Mouse (Mus musculus) erythroblast, adult 5-6 weeks (primary cell): ENCODE measurements around the gene Hsd17b11. TPM values are rescaled to one million over a fixed set of nuclear protein-coding genes. Genes with fewer than 3 reads are reported as not detected.
"Not testable (repeated sequence)": the region's sequence is repeated elsewhere in the genome, so short reads cannot be mapped to it uniquely, and the experiment has no call there.

ENCODE experiments used
- ATAC-seq: replicated peaks from 2 replicates; pipeline ENCODE4 v1.8.0; 2016; ENCODE audit warnings: moderate number of reproducible peaks, mild to moderate bottlenecking, moderate TSS enrichment, inconsistent platforms; ENCODE audit not compliant: poor library complexity, low FRiP score, severe bottlenecking
- total RNA-seq, 2 experiments: library from RNA; stranded (forward) in 1 of 2; stranded (reverse) in 1 of 2; fragments of 150-400 nt in 1 of 2; fragments of 200-764, 138-1000 nt in 1 of 2; gene quantifications; 2 replicates each; pipeline versions ENCODE4 v1.2.3 to v1.2.4; 2015 to 2017; ENCODE audit warnings: low replicate concordance in 2 of 2

The Hsd17b11 gene
- total RNA-seq, 2 experiments from 2014 or later: 12.5 to 21.8 TPM

DNA sequence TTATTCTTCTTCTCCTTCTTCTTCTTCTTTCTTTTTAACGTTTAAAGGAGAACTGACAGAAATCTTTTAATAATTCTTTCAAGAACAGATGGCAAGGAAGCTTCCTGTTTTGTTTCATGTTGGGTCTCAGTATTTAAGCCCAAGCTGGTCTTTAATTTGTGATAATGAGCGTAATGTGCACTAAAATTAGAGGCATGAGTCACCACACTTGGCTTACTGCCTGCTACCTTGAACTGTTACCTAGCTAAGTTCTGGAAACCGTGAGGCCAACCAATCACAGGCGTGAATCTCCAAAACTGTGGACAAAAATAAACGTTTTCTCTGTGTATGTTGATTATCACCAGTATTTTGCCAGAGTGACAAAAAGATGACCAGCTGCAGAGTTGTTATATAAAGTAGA is 23.0 kb downstream of the Hsd17b11 start:
- peak; percentile 76 for ATAC-seq

DNA sequence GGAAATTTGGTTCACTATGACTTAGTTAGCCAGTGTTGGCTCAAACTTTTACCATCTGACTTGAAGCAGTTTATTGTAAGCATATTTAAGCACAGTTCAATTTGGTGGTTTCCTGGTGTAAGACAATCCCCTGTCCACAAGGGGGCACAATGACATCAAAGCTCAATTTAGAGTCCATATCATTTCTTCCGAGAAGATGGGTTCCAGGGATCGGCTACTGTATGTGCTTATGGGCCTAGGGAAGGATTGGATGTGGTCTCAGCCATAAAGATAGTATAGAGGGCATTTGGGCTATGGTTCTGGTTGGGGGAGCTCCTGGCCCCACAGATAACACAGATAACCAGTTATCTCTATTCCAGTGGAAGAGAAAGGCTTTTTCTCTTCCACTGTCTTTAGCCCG is 26.5 kb downstream of the Hsd17b11 start:
- ATAC-seq: peak; percentile 55

DNA sequence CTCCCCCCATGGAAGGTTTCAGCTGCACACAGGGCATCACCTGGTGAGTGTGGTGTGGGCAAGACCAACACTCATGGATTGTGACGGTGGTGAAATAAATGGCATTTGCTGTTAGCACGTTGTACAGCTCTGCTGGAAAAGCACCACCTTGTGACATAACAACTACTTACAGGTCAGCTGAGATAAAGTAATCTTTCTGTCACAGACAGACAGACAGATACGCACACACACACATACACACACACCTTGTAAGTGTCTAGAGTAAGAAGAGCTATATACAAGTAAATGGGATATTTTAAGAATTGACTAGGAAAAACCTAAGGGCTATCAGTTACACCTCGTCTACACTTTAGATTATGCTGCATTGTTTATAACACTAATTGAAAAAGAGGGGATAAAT is 27.1 kb downstream of the Hsd17b11 start:
- ATAC-seq: peak; percentile 48

DNA sequence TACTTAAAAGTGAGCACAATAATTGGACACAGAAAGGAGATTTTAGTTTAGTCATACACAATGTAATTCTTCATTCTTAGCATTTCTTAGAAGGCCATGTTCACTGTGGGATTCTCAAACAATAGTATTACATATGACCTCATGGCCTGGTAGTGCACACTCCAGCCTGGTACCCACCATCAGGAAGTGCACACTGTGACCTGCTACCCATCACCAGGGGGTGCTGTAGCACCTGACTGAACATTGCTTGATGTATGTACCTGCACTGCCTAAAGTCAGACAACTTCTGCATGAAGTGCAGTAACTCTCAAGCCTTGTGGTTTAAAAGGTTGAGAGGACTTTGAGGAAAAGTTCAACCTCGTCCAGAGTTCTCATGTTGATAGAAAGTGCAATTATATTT is 28.1 kb downstream of the Hsd17b11 start:
- peak; percentile 54; the same call in 1 of the 2 replicates for ATAC-seq

DNA sequence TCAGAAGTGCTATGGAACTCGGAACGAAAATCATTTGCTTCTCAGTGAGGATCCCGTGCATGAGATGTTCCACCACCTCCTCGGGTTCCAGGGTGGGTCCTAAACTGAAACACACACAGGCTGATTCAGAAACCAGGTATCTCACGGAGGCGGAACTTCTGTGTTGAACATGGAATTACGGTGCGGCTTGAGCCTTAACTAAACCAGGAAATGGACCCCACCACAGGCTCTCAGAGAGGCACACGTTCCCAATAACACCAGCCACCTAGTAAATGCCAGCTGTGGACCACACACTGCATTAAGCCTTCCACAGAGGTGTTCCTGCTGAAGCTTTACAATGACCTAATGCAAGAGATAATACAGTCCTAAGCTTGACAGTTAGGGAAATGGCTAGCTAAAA is 28.9 kb downstream of the Hsd17b11 start:
- no peak for ATAC-seq

DNA sequence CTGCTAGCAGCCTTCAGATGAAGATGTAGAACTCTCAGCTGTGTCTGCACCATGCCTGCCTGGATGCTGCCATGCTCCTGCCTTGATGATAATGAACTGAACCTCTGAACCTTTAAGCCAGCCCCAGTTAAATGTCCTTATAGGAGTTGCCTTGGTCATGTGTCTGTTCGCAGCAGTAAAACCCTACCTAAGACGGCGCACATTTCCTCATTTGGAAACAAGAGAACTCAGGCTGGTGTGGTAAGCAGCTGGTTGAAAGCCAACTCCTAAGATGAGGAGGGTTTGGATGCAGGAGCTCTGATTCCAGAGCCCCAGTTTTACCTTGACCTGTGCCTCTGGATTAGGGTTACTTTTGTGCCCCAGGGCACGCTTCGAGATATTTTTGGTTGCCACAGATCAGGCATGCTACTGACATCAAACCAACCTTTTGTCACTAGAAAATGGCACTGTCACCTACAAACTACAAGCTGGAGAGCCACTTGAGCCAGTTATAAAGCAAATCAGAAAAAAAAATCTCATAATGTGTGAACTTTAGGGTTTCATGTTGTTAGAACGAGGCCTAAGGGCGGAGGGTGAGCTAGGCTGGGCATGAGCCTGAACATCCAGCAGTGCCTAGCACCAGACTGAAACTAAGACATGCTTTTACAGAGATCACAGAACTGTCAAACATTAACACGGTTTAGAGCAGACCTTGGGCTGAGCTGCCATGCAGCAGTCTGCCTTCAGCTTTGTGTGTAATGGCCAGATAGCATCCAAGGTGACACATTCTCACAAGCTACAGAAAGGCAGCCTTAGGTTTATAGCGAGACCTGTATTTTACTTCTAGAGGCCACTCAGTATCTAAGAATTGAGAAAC is 40.8 kb downstream of the Hsd17b11 start:
- no peak for ATAC-seq

DNA sequence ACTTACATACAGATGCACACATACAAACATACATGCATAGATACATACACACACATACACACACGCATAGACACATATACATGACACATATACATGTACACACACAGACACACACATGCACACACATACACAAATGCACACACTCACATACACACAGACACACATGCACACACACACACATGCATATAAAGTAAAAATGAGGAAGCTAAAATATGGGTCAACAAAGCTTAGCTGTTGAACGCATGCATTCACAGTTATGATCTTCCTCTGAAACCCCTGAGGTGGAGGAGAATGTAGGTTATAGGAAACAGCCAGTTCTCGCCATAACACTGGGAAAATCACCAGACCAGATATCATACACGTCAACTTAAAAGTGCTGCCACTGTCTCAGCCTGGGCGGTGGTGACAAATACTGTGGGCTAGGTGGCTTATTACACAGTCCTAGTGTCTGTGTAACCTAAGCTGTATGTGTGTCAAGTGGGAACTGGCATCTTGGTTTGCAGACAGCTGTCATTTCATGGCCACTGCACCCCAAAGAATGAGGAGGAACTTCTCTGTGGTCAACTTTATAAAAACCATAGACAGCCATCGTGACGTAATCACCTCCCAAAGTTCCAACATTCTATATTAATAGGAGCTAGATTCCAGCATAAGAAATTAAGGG is 43.7 kb downstream of the Hsd17b11 start:
- ATAC-seq: no peak

DNA sequence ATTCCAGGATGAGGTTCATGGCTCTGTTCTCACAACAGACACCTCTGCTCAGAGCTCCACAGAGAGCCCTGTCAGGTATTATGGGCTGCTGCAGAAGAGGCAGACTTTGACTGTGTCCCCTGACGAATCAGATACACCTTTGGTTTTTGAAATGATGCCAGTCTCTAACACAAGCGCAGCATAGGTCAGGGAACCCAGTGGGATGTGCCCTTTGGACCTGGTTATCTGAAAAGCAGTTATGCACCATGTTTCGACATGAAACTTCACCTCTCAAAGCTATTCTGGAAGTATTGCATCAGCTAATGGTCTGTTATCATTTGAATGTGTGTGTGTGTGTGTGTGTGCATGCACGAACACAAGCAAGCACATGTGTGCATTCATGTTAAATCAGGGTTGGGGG is 44.4 kb downstream of the Hsd17b11 start, which contains the start of gene Hsd17b13:
Gene Hsd17b13, minus strand, starts transcription at position 114 of the 400 bp plus-strand sequence.
- ATAC-seq: no peak

DNA sequence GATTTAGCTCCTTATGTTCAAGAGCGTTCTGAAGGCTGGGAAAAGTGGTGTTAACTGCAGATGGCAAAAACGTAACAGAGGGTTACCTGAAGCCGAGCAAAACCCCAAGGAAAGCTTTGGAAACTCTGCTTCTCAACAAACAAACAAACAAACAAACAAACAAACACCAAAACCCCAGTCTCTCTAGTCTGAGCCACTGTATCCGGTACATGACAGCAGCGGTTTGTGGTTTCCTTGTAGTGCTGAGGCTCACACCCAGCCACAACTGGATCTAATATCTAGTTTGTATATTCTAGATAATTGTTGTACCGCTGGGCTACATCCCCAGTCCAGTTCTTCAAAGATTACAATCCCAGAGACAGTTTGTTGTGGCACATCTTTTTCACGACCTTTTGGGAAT is 46.0 kb downstream of the Hsd17b11 start:
- ATAC-seq: no peak

DNA sequence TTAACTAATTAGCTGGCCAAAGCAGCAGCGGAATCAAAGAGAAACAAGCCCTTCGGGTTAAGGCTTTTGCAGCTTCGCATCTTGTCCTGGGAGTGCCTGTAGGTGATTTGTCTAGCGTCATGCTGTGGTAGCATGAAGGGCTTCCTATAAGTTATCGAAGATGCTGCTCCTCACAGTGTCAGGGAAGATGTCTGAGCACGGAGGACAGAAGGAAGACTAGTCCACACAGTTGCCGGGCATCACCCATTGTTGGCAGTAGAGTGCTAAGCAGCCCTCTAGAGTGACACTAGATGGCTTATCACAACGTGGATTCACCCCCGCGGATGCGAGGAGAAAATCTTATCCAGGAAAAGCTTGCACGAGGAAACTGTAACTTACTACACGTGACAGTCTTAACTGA is 48.9 kb downstream of the Hsd17b11 start:
- ATAC-seq: no peak

DNA sequence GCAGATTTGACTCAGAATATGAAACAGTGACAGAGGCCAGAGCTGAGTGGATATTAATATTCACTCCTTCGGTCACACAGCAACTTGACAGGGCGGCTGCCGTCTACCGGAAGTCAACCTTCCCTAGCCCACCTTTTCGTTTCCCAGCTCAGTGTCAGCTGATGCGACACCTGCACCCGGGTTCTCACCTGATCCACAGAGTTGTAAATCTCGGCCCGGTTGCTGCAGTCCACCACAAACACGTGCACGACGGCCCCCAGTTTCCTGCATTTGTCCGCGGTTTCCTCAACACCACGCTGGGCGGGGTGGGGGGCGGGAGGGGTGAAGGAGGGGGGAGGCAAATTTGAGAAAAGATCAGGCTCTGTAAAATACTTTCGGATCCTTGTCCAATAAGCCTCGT is 49.3 kb downstream of the Hsd17b11 start:
- ATAC-seq: no peak

DNA sequence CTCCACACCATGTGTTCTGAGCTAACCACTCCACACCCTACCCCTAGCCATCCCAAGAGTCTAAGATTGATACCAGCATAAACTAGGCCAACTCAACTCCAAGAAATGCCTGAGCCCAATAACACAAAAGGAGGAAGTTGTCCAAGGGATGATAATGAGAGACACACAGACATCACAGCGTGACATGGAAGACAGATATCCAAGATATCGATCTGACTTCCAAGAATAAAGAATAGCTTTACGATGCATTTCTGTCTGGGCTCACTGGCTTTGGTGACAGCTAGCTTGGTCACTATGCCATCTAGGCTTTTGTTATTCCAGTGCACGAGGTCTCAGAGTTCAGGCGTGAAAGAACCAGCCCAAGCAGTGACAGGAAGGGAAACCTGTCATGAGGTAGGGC is 50.7 kb downstream of the Hsd17b11 start:
- no peak for ATAC-seq

DNA sequence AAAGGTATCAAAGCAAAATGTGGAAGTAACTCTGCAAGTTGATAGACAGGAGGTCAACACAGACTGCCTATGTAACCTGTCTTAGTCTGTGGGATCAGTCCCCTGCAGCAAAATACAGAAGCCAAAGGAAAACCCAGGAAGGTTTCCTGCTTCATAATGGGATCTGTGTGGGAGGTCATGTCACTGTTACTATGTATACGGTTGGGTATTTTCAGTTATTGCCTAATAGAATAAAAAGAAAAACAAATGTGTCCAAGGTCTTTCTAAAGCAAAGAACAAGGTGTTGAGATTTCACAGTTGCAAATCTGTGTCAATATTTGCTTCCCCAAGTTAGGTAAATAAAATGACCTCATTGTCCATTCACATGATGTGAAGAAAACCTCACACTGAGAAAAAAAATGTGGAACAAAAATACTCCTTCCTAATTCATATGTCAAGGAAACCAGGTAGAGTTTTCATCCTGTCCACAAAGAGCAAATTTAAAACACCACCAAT is 58.7 kb downstream of the Hsd17b11 start:
- no peak for ATAC-seq

DNA sequence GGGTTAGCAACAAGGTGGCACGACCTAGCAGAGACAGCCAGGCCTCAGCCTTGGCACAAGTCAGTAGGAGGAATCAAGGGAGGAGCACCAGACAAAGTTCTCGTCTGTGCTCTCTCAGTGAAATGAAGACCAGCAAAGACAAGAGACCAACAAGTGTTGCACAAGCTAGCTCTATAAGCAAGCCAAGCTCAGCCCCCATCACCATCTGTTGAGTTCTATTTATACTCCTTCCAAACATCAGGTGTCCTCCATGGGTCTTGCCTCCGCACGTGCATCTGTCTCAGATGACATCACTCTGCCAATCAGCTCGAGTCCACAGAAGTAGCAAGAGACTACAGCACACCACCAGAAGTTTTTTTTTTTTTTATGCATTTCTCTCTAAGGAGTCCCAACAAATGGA is 67.1 kb downstream of the Hsd17b11 start:
- ATAC-seq: no peak

DNA sequence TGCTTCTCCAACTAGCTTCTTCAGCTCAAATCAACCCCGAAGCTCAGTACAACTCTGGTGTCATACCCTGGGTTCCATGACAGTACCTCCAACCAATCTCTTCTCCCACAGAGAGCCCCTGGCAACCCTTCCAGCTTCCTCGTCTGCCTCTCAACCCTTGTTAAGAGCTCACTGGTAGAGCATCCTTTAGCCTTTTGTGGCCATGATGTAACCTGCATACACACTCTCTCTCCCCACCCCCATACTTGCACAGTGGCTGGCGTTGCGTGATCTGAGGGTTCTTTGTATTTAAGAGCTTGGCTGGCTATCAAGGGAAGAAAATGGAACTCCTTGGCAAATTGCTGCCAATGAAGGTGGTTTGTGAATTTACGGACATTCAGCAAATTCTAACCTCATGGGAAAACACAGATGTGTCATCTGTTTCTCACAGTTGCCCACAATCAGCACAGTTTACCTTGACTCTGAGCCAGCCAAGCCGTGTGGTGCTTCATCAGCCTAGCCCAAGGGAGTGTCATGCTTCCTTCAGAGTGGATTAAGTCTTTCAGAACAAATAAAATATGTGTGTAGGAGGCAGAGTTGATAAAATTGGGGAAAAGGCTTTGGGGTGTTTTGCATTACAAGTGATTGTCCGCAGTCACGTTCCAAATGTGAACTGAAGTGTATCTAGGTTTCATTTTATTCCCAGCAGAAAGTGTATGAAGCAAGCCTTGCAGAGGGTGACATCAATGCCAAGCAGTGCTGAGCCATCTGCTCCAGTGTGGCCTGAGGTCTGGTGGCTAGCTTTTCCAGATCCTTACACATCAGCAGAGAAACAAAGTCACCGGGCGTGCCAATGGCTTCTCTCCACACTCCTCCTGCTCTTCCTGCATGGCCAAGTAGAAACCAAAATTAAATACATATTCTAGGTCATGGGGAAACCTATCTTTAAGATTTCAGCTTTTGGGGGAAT is 68.3 kb downstream of the Hsd17b11 start:
- ATAC-seq: no peak

DNA sequence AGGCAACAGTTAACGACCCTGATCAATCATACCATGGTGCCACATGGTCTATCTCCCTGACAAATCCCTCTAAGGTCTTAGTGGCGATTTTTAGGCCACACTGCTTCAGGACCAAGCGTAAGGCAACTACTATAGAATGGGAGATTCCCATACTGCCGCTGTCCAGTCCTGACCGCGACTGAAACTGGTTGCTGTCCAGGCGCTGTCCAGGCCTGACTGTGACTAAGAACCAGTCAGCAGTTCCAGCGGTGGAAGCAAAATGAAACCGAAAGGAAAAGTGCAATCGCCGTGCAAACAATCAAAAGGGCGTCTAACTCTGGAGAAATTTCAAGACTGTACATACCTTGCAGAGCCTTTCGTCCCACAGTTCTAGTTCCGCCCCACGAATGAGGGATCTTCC is 71.6 kb downstream of the Hsd17b11 start:
- not testable (repeated sequence) for ATAC-seq

DNA sequence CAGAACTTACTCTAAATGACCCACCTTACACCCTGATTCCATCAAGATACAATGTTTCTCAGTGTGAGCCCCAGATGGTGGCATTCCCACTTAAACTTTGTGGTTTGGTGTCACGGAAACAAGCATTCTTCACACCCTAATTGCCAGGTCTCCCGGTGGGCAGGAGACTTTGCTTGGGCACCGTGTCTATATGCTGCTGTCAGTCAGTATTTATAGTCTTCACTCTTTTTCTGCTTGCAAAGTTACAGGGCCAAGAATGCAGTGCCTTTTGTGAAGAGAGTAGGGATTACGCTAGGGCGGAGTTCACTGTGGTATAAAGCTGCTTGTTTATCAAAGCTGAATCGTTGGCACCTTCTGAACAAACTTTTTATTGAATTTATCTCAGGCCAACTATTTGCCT is 78.5 kb downstream of the Hsd17b11 start:
- ATAC-seq: no peak

DNA sequence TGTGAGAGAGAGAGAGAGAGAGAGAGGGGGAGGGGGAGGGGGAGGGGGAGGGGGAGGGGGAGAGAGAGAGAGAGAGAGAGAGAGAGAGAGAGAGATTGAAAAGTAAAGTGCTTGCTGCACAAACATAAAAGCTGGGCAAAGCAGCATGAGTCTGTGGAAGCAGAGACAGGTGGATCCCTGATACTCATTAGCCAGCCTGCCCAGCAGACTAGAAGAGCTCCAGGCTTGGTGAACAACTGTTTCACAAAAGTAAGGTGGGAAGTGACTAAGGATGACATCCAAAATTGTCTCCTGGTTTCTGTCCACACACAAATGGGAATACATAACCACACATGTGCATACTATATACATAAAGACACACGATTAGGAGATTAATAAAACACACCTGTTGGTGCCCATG is 81.9 kb downstream of the Hsd17b11 start:
- ATAC-seq: no peak
